ENCODE assay signal across 25 mouse cellular contexts in the genomic region with DNA sequence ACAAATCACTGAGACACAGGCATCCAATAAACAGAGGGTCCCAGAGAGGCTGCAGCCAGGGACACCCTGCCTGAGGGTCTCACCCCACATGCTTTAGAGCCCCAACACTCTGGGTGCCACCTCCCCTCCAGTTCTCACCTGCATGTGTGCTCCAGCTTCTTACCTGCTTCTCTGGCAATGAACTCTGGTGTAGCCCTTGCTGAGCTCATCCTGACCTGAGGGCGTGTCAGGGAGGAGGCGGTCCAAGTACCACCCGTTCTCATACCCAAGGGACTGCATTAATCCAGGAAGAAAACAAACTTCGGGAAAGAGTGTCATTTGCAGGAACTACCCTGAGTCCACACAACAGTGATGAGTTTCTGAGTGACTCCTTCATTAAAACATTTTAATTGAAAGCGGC. TPM values are rescaled to one million over a fixed set of nuclear protein-coding genes. Genes with fewer than 3 reads are reported as not detected.
DNase-seq lines count a peak whose midpoint lies in the region; ATAC-seq and TF ChIP-seq lines count a peak whose summit lies in the region.
"Had no signal": no experiment of that assay in that cellular context is flagged by ENCODE, and none has a peak within 500 bp of the region (broad histone marks: within the 10 kb centered on the region; RNA-seq: fewer than 3 reads in every experiment).

A gene (minus strand): TSS at position 191 of the 400 bp plus-strand sequence.

- no peaks in the 10 kb centered on the region for H3K27me3 ChIP-seq in kidney, embryonic 15.5 days
- no peaks in the 10 kb centered on the region for H3K27me3 ChIP-seq in intestine, postnatal 0 days (replicated peaks; ENCODE audit: control insufficient read depth, insufficient read depth, low read length)
- no peaks in the 10 kb centered on the region for H3K27me3 ChIP-seq in stomach, postnatal 0 days (ENCODE audit: control insufficient read depth, insufficient read depth, low read length)
- H3K27me3 ChIP-seq: embryonic facial prominence, embryonic 13.5 days; limb, embryonic 12.5 days; midbrain, embryonic 13.5 days had no signal

- no peaks in the 10 kb centered on the region for H3K9me3 ChIP-seq in kidney, embryonic 15.5 days (replicated peaks)
- no peaks in the 10 kb centered on the region for H3K9me3 ChIP-seq in intestine, postnatal 0 days (ENCODE audit: control insufficient read depth)
- no peaks in the 10 kb centered on the region for H3K9me3 ChIP-seq in stomach, postnatal 0 days (ENCODE audit: control insufficient read depth, low read length)
- H3K9me3 ChIP-seq: embryonic facial prominence, embryonic 13.5 days; heart, embryonic 13.5 days; limb, embryonic 12.5 days; midbrain, embryonic 13.5 days had no signal

- no peak within 1 kb of the TSS for H3K4me3 ChIP-seq in kidney, embryonic 15.5 days (replicated peaks)
- no peak within 1 kb of the TSS for H3K4me3 ChIP-seq in intestine, postnatal 0 days (ENCODE audit: low read depth, low read length)
- H3K4me3 ChIP-seq in stomach, postnatal 0 days (ENCODE audit: low read depth, low read length) = no peak within 1 kb of the TSS
- H3K4me3 ChIP-seq: embryonic facial prominence, embryonic 13.5 days; heart, embryonic 13.5 days; layer of hippocampus, adult 2 months; left cerebral cortex, adult 2 months; limb, embryonic 12.5 days; midbrain, embryonic 13.5 days had no signal

- ATAC-seq in kidney, embryonic 15.5 days (replicated peaks; ENCODE audit: low FRiP score) = no peak
- ATAC-seq in intestine, postnatal 0 days = peak; percentile 54
- ATAC-seq in stomach, postnatal 0 days (ENCODE audit: low FRiP score, low TSS enrichment) = peak; percentile 53
- ATAC-seq: forebrain, embryonic 16.5 days; midbrain, embryonic 13.5 days had no signal

- H3K4me1 ChIP-seq in kidney, embryonic 15.5 days = no peaks in the 10 kb centered on the region
- peaks cover 11% of the 10 kb centered on the region; the same call in 1 of the 2 replicates for H3K4me1 ChIP-seq in intestine, postnatal 0 days (replicated peaks; ENCODE audit: control insufficient read depth, insufficient read depth, low read length)
- H3K4me1 ChIP-seq in stomach, postnatal 0 days (replicated peaks; ENCODE audit: control insufficient read depth, insufficient read depth) = no peaks in the 10 kb centered on the region; the same call in 1 of the 2 replicates
- H3K4me1 ChIP-seq: embryonic facial prominence, embryonic 13.5 days; limb, embryonic 12.5 days; midbrain, embryonic 13.5 days had no signal

- no peaks in the 10 kb centered on the region for H3K36me3 ChIP-seq in kidney, embryonic 15.5 days
- H3K36me3 ChIP-seq in intestine, postnatal 0 days (ENCODE audit: control insufficient read depth, insufficient read depth) = peaks cover 7% of the 10 kb centered on the region; the same call in 1 of the 2 replicates
- no peaks in the 10 kb centered on the region for H3K36me3 ChIP-seq in stomach, postnatal 0 days (ENCODE audit: control insufficient read depth, insufficient read depth, low read length)
- H3K36me3 ChIP-seq: embryonic facial prominence, embryonic 13.5 days; heart, embryonic 13.5 days; limb, embryonic 12.5 days; midbrain, embryonic 13.5 days had no signal

- H3K27ac ChIP-seq in kidney, embryonic 15.5 days = no peak within 1 kb of the TSS
- peak within 1 kb of the TSS; percentile 66 for H3K27ac ChIP-seq in intestine, postnatal 0 days (ENCODE audit: low read depth, low read length)
- no peak within 1 kb of the TSS for H3K27ac ChIP-seq in stomach, postnatal 0 days (replicated peaks)
- H3K27ac ChIP-seq: embryonic facial prominence, embryonic 13.5 days; heart, embryonic 13.5 days; hindbrain, embryonic 14.5 days; layer of hippocampus, adult 2 months; left cerebral cortex, adult 2 months; limb, embryonic 12.5 days; midbrain, embryonic 13.5 days had no signal

- no peak for TF ChIP-seq CTCF in intestine, postnatal 0 days (IDR thresholded peaks at IDR 0.05; ENCODE audit: low read depth)
- TF ChIP-seq CTCF in stomach, postnatal 0 days (IDR thresholded peaks at IDR 0.05; ENCODE audit: low read depth) = no peak

- H3K9ac ChIP-seq in kidney, embryonic 15.5 days = no peak within 1 kb of the TSS
- H3K9ac ChIP-seq in intestine, postnatal 0 days (ENCODE audit: low read depth, low read length) = 0 out of 2 replicates have a peak within 1 kb of the TSS, but pooled peaks have one; percentile 22
- H3K9ac ChIP-seq in stomach, postnatal 0 days (ENCODE audit: low read length) = no peak within 1 kb of the TSS
- H3K9ac ChIP-seq: embryonic facial prominence, embryonic 13.5 days; heart, embryonic 13.5 days; hindbrain, embryonic 14.5 days; limb, embryonic 12.5 days; midbrain, embryonic 13.5 days had no signal

- WGBS in kidney, embryonic 15.5 days = 74% methylated on average over 5 of the region's 5 CpGs
- 51% methylated on average over 5 of the region's 5 CpGs for WGBS in intestine, postnatal 0 days
- 53% methylated on average over 5 of the region's 5 CpGs for WGBS in stomach, postnatal 0 days

- TF ChIP-seq EP300 in stomach, postnatal 0 days (optimal IDR thresholded peaks at IDR 0.05) = no peak

- DNase-seq in kidney, adult 11 months = peak; percentile 62
- no peak for DNase-seq in kidney, postnatal 4 days
- peak; percentile 49 to 79 for DNase-seq in kidney, postnatal 25 days
- DNase-seq in stomach, postnatal 0 days (ENCODE audit: low spot score) = peak; percentile 56
- no peak for DNase-seq in thymus, postnatal 14 days
- DNase-seq: adrenal gland, postnatal 25 days; cerebellum, adult 18-20 months; cerebellum, postnatal 10 days; heart, postnatal 10 days; lung, postnatal 36 days; thymus, adult 18-20 months; thymus, postnatal 36 days had no signal

- H3K4me2 ChIP-seq in kidney, embryonic 15.5 days = no peak within 1 kb of the TSS
- H3K4me2 ChIP-seq in intestine, postnatal 0 days (replicated peaks; ENCODE audit: low read depth) = peak within 1 kb of the TSS; percentile 40
- no peak within 1 kb of the TSS; the same call in 1 of the 2 replicates for H3K4me2 ChIP-seq in stomach, postnatal 0 days (replicated peaks; ENCODE audit: low read depth)
- H3K4me2 ChIP-seq: embryonic facial prominence, embryonic 13.5 days; heart, embryonic 13.5 days; hindbrain, embryonic 14.5 days; limb, embryonic 12.5 days; liver, embryonic 11.5 days; midbrain, embryonic 13.5 days had no signal

RNA-seq across cellular contexts. Expression of the gene that starts here (rescaled TPM):
- 0.06 TPM in 1 of 2 replicates, not detected in the other for polyA plus RNA-seq in kidney, embryonic 15.5 days (2015; fragmentation: Nextera tagmentation; extraction: Ambion mirVana)
- polyA plus RNA-seq in intestine, postnatal 0 days (2015; fragmentation: Nextera tagmentation; extraction: Ambion mirVana) = 159 and 166 TPM in 2 replicates
- polyA plus RNA-seq in stomach, postnatal 0 days (2015; fragmentation: Nextera tagmentation; extraction: Ambion mirVana) = 113 and 133 TPM in 2 replicates
- polyA plus RNA-seq: forebrain, embryonic 11.5 days; forebrain, embryonic 16.5 days; heart, embryonic 13.5 days; hindbrain, embryonic 14.5 days; limb, embryonic 12.5 days; liver, embryonic 11.5 days; midbrain, embryonic 13.5 days; neural tube, embryonic 14.5 days had no signal

Comparison
In these comparisons a context has a peak if more than half of its experiments do, and no peak if none do; other contexts are left out.
1. RNA of the gene that starts here (polyA plus RNA-seq): 159 to 166 TPM in intestine, postnatal 0 days and 113 to 133 TPM in stomach, postnatal 0 days; 0.06 TPM in kidney, embryonic 15.5 days; every median in the first group is over 100 times any median in the second.
2. DNase-seq: peak in kidney, adult 11 months (single experiment), kidney, postnatal 25 days (2 of 2) and stomach, postnatal 0 days (single experiment); none in kidney, postnatal 4 days (0 of 2) and thymus, postnatal 14 days (single experiment).